ENCODE assay signal across 9 mouse cellular contexts in genomic region chr7:105602860-105603623, GRCm38 (mm10). TPM values are rescaled to one million over a fixed set of nuclear protein-coding genes. Genes with fewer than 3 reads are reported as not detected.
A peak's percentile ranks its signal among the peaks of the same experiment; 100 is the strongest.
DNase-seq lines count a peak whose midpoint lies in the region; ATAC-seq and TF ChIP-seq lines count a peak whose summit lies in the region.
"Had no signal": no experiment of that assay in that cellular context is flagged by ENCODE, and none has a peak within 500 bp of the region (broad histone marks: within the 10 kb centered on the region; RNA-seq: fewer than 3 reads in every experiment).

No protein-coding gene starts in this region.

- H3K4me2 ChIP-seq in forebrain, postnatal 0 days (ENCODE audit: low read depth) = no peak overlapping the region
- no peak overlapping the region for H3K4me2 ChIP-seq in hindbrain, embryonic 11.5 days (replicated peaks; ENCODE audit: low read depth, low read length)
- no peak overlapping the region for H3K4me2 ChIP-seq in lung, postnatal 0 days (replicated peaks; ENCODE audit: low read depth, low read length)
- H3K4me2 ChIP-seq: heart, embryonic 13.5 days had no signal

- H3K27ac ChIP-seq in forebrain, postnatal 0 days (ENCODE audit: low read depth, low read length) = no peak overlapping the region
- no peak overlapping the region for H3K27ac ChIP-seq in hindbrain, embryonic 11.5 days (ENCODE audit: low read depth, low read length)
- H3K27ac ChIP-seq in lung, postnatal 0 days (ENCODE audit: low read length) = no peak overlapping the region
- H3K27ac ChIP-seq: heart, embryonic 13.5 days had no signal

- no peaks in the 10 kb centered on the region for H3K27me3 ChIP-seq in forebrain, postnatal 0 days (ENCODE audit: insufficient read depth, low read length)
- no peaks in the 10 kb centered on the region for H3K27me3 ChIP-seq in hindbrain, embryonic 11.5 days (ENCODE audit: control insufficient read depth, insufficient read depth, low read length)
- no peaks in the 10 kb centered on the region for H3K27me3 ChIP-seq in lung, postnatal 0 days (replicated peaks; ENCODE audit: insufficient read depth, low read length)
- H3K27me3 ChIP-seq: heart, embryonic 13.5 days had no signal

- no peaks in the 10 kb centered on the region for H3K36me3 ChIP-seq in forebrain, postnatal 0 days (ENCODE audit: insufficient read depth)
- no peaks in the 10 kb centered on the region for H3K36me3 ChIP-seq in hindbrain, embryonic 11.5 days (ENCODE audit: control insufficient read depth, insufficient read depth, low read length)
- H3K36me3 ChIP-seq in lung, postnatal 0 days (ENCODE audit: insufficient read depth, low read length) = no peaks in the 10 kb centered on the region
- H3K36me3 ChIP-seq: heart, embryonic 13.5 days had no signal

- H3K4me3 ChIP-seq in forebrain, postnatal 0 days (ENCODE audit: low read depth, low read length) = no peak overlapping the region
- no peak overlapping the region for H3K4me3 ChIP-seq in hindbrain, embryonic 11.5 days (ENCODE audit: low read depth, low read length)
- H3K4me3 ChIP-seq in lung, postnatal 0 days (ENCODE audit: low read depth, low read length) = no peak overlapping the region
- H3K4me3 ChIP-seq: heart, embryonic 13.5 days had no signal

- no peak; the same call in 1 of the 2 replicates for ATAC-seq in forebrain, postnatal 0 days
- peak; percentile 65; the same call in 1 of the 2 replicates for ATAC-seq in hindbrain, embryonic 11.5 days (ENCODE audit: low FRiP score)
- peak; percentile 85 for ATAC-seq in lung, postnatal 0 days

- H3K9me3 ChIP-seq in forebrain, postnatal 0 days (ENCODE audit: low read length) = no peaks in the 10 kb centered on the region
- no peaks in the 10 kb centered on the region for H3K9me3 ChIP-seq in hindbrain, embryonic 11.5 days (ENCODE audit: control insufficient read depth, low read length)
- H3K9me3 ChIP-seq in lung, postnatal 0 days (ENCODE audit: low read length) = no peaks in the 10 kb centered on the region

- TF ChIP-seq EP300 in lung, postnatal 0 days (IDR thresholded peaks at IDR 0.05) = no peak

- WGBS in forebrain, postnatal 0 days = 38% methylated on average over 9 of the region's 9 CpGs
- WGBS in hindbrain, embryonic 11.5 days = 37% methylated on average over 9 of the region's 9 CpGs
- 34% methylated on average over 9 of the region's 9 CpGs for WGBS in lung, postnatal 0 days

- no peaks in the 10 kb centered on the region for H3K4me1 ChIP-seq in forebrain, postnatal 0 days (ENCODE audit: insufficient read depth)
- no peaks in the 10 kb centered on the region for H3K4me1 ChIP-seq in hindbrain, embryonic 11.5 days (replicated peaks; ENCODE audit: control insufficient read depth, insufficient read depth, low read length)
- no peaks in the 10 kb centered on the region for H3K4me1 ChIP-seq in lung, postnatal 0 days (ENCODE audit: insufficient read depth, low read depth, low read length)
- H3K4me1 ChIP-seq: heart, embryonic 13.5 days had no signal

- peak; percentile 71 for TF ChIP-seq CTCF in forebrain, postnatal 0 days (IDR thresholded peaks at IDR 0.05; ENCODE audit: low read depth)
- peak; percentile 91 for TF ChIP-seq CTCF in lung, postnatal 0 days (IDR thresholded peaks at IDR 0.05)

- peak; percentile 18 for DNase-seq in Muller cell, postnatal 12 days (ENCODE audit: inconsistent ontology term)
- peak; percentile 69 for DNase-seq in cerebellum, adult 11-12 months
- peak; percentile 26 for DNase-seq in forebrain, postnatal 0 days
- DNase-seq in hindbrain, embryonic 11.5 days (ENCODE audit: low spot score) = peak; percentile 77
- DNase-seq in layer of hippocampus, adult 8-10 months (ENCODE audit: low spot score in 2 of 2) = peak; percentile 42 to 70
- peak; percentile 82 for DNase-seq in lung, postnatal 0 days (ENCODE audit: low spot score)
- peak; percentile 44 for DNase-seq in retina, adult 2 months (ENCODE audit: low read depth, low spot score)
- peak; percentile 76 for DNase-seq in urinary bladder, postnatal 14 days (ENCODE audit: low spot score)

- H3K9ac ChIP-seq in forebrain, postnatal 0 days = no peak overlapping the region
- no peak overlapping the region for H3K9ac ChIP-seq in hindbrain, embryonic 11.5 days (ENCODE audit: low read depth, low read length)
- H3K9ac ChIP-seq in lung, postnatal 0 days (replicated peaks; ENCODE audit: low read depth) = no peak overlapping the region
- H3K9ac ChIP-seq: heart, embryonic 13.5 days had no signal

RNA-seq across cellular contexts. Expression of gene Hpx, which starts 3.1 kb away (rescaled TPM):
- not detected in 2 replicates for total RNA-seq in forebrain, postnatal 0 days (2014; rRNA removed)
- polyA plus RNA-seq in forebrain, postnatal 0 days (2015; fragmentation: Nextera tagmentation; extraction: Ambion mirVana) = 0.17 and 0.21 TPM in 2 replicates
- not detected in 2 replicates for polyA plus RNA-seq in hindbrain, embryonic 11.5 days (2014; fragmentation: Nextera tagmentation; extraction: Ambion mirVana)
- under 1 TPM in 3 of 4 experiments, not detected in 1; 0.25 to 0.41 (median 0.31) TPM for total RNA-seq in layer of hippocampus, adult 8-10 months (2022)
- 1.7 and 2.0 TPM in 2 replicates for polyA plus RNA-seq in lung, postnatal 0 days (2015; fragmentation: Nextera tagmentation; extraction: Ambion mirVana)

RNA-seq across cellular contexts. Expression of gene Apbb1, which starts 21.6 kb away (rescaled TPM):
- total RNA-seq in forebrain, postnatal 0 days (2014; rRNA removed) = 451 and 455 TPM in 2 replicates
- polyA plus RNA-seq in forebrain, postnatal 0 days (2015; fragmentation: Nextera tagmentation; extraction: Ambion mirVana) = 329 and 350 TPM in 2 replicates
- polyA plus RNA-seq in hindbrain, embryonic 11.5 days (2014; fragmentation: Nextera tagmentation; extraction: Ambion mirVana) = 94.6 and 112 TPM in 2 replicates
- total RNA-seq in layer of hippocampus, adult 8-10 months (2022) = 100 to 1,000 TPM; 351 to 364 (median 362) TPM
- 71.2 and 77.6 TPM in 2 replicates for polyA plus RNA-seq in lung, postnatal 0 days (2015; fragmentation: Nextera tagmentation; extraction: Ambion mirVana)

RNA-seq across cellular contexts. Expression of gene Trim3, which starts 30.3 kb away (rescaled TPM):
- total RNA-seq in forebrain, postnatal 0 days (2014; rRNA removed) = 142 and 160 TPM in 2 replicates
- 70.5 and 93.0 TPM in 2 replicates for polyA plus RNA-seq in forebrain, postnatal 0 days (2015; fragmentation: Nextera tagmentation; extraction: Ambion mirVana)
- polyA plus RNA-seq in hindbrain, embryonic 11.5 days (2014; fragmentation: Nextera tagmentation; extraction: Ambion mirVana) = 31.2 and 34.3 TPM in 2 replicates
- total RNA-seq in layer of hippocampus, adult 8-10 months (2022) = 100 to 1,000 TPM; 130 to 148 (median 138) TPM
- polyA plus RNA-seq in lung, postnatal 0 days (2015; fragmentation: Nextera tagmentation; extraction: Ambion mirVana) = 101 and 116 TPM in 2 replicates

RNA-seq across cellular contexts. Expression of gene Timm10b, which starts 36.8 kb away (rescaled TPM):
- total RNA-seq in forebrain, postnatal 0 days (2014; rRNA removed) = 49.8 and 65.6 TPM in 2 replicates
- polyA plus RNA-seq in forebrain, postnatal 0 days (2015; fragmentation: Nextera tagmentation; extraction: Ambion mirVana) = 160 and 167 TPM in 2 replicates
- 146 and 148 TPM in 2 replicates for polyA plus RNA-seq in hindbrain, embryonic 11.5 days (2014; fragmentation: Nextera tagmentation; extraction: Ambion mirVana)
- total RNA-seq in layer of hippocampus, adult 8-10 months (2022) = 10 to 100 TPM; 60.1 to 69.7 (median 65.5) TPM
- 220 and 236 TPM in 2 replicates for polyA plus RNA-seq in lung, postnatal 0 days (2015; fragmentation: Nextera tagmentation; extraction: Ambion mirVana)

RNA-seq across cellular contexts. Expression of gene Arfip2, which starts 37.2 kb away (rescaled TPM):
- 89.7 and 93.8 TPM in 2 replicates for total RNA-seq in forebrain, postnatal 0 days (2014; rRNA removed)
- 88.6 and 93.4 TPM in 2 replicates for polyA plus RNA-seq in forebrain, postnatal 0 days (2015; fragmentation: Nextera tagmentation; extraction: Ambion mirVana)
- 69.7 and 73.2 TPM in 2 replicates for polyA plus RNA-seq in hindbrain, embryonic 11.5 days (2014; fragmentation: Nextera tagmentation; extraction: Ambion mirVana)
- 100 to 1,000 TPM in 1 of 4 experiments, 10 to 100 TPM in 3; 97.0 to 102 (median 98.2) TPM for total RNA-seq in layer of hippocampus, adult 8-10 months (2022)
- polyA plus RNA-seq in lung, postnatal 0 days (2015; fragmentation: Nextera tagmentation; extraction: Ambion mirVana) = 48.5 and 52.7 TPM in 2 replicates

Comparison
In these comparisons a context has a peak if more than half of its experiments do, and no peak if none do; other contexts are left out.
1. DNase-seq: peak in every context shown above with its lines; median percentile 82 in lung, postnatal 0 days; 77 in hindbrain, embryonic 11.5 days; 76 in urinary bladder, postnatal 14 days; 69 in cerebellum, adult 11-12 months; 56 in layer of hippocampus, adult 8-10 months; 44 in retina, adult 2 months; 26 in forebrain, postnatal 0 days; 18 in Muller cell, postnatal 12 days.